Mouse (Mus musculus): ENCODE results near the gene Krtap10-4.

- TF ChIP-seq EP300 (IDR thresholded peaks at IDR 0.05; ENCODE audit: low read depth) (no peak), CTCF (IDR thresholded peaks at IDR 0.05; ENCODE audit: low read depth) (no peak)
Observed at GRCm38 (mm10) chr10:77819203-77819602, 7.7 kb downstream of the Krtap10-4 start.

Measured in liver, postnatal 0 days (tissue).